Mouse (Mus musculus) brain, embryonic 14.5 days (tissue): ENCODE results near the gene Elmo1. TPM values are rescaled to one million over a fixed set of nuclear protein-coding genes. Genes with fewer than 3 reads are reported as not detected.
A peak's percentile ranks its signal among the peaks of the same experiment; 100 is the strongest.

Source experiments
- DNase-seq: peaks from one replicate; pipeline ENCODE4 v3.0.0-alpha.2; 2011; ENCODE audit warnings: low read depth
- CTCF ChIP-seq: fragments of 200-500 bp; IDR thresholded peaks from 2 replicates; pipeline ENCODE4 v1.5.1; 2012; ENCODE audit warnings: inconsistent platforms, mild to moderate bottlenecking, moderate library complexity, borderline replicate concordance; ENCODE audit not compliant: insufficient read depth, insufficient read length; ENCODE audit errors: extremely low read depth
- POLR2A ChIP-seq: fragments of 200-500 bp; IDR thresholded peaks from 2 replicates; pipeline ENCODE4 v1.6.1; 2012; ENCODE audit warnings: mild to moderate bottlenecking, inconsistent platforms, borderline replicate concordance; ENCODE audit not compliant: poor library complexity, insufficient read depth, insufficient read length, severe bottlenecking; ENCODE audit errors: extremely low read depth
- polyA plus RNA-seq: library from polyadenylated mRNA; depleted of rRNA; stranded (reverse); fragments of >200 nt; gene quantifications from 2 replicates; pipeline ENCODE4 v1.2.3, GENCODE M21; 2012

The Elmo1 gene
- polyA plus RNA-seq, 1 experiment: 46.9 TPM

DNA sequence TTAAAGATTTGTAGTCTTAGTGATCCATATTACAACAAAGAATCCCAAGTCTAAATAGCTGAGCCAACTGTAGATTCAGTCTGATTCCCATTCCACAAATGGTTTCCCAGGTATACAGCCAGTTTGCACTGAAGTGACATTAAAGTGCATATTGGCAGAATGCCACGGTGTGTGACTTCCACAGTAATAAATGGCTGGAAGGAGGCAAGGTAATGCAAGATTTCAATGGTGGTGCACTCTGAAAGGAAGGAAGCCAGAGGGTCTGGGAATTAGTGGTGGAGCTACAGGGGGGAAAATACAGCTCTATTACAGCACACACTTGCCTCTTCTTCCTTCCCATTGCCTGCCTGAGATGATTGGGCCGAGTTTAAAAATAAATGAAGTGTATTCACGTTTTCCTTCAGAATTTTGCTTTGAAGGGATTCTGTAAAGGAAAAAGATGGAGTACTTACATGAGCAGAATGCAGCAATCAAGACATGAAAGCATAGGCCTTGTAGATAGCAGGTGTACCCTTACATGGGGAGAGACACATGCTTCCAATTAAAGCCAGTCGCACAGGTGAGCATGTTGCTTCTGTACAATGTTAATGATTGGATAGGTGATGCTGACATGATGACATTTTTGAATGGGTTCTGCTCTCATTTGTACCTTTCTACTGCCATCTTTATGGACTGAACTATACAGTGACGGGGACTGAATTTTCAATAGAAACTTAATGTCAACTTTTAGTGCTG is 400.6 kb downstream of the Elmo1 start:
- TF ChIP-seq CTCF (no peak), POLR2A (no peak)
- peak; percentile 55 for DNase-seq

DNA sequence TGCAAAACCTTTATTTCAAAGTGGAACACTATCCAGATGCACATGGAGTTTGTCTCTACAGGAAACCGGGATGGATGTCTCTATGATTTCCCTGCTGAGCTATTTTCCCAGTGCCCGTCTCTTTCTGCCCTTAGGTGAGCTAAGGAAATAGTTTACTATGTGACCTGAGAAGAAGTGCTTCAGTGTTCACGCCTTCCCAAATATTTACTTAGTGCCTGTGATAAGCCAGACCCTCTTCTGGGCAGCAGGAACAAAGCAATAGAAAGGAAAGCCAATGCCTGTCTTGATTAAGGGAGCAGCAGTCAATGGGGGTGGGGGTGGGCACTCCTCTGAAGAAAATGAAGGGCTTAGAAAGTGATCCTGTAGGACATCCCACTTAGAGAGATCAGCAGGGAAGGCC is 401.3 kb downstream of the Elmo1 start:
- TF ChIP-seq POLR2A: no peak
- no peak for TF ChIP-seq CTCF
- DNase-seq: no peak

DNA sequence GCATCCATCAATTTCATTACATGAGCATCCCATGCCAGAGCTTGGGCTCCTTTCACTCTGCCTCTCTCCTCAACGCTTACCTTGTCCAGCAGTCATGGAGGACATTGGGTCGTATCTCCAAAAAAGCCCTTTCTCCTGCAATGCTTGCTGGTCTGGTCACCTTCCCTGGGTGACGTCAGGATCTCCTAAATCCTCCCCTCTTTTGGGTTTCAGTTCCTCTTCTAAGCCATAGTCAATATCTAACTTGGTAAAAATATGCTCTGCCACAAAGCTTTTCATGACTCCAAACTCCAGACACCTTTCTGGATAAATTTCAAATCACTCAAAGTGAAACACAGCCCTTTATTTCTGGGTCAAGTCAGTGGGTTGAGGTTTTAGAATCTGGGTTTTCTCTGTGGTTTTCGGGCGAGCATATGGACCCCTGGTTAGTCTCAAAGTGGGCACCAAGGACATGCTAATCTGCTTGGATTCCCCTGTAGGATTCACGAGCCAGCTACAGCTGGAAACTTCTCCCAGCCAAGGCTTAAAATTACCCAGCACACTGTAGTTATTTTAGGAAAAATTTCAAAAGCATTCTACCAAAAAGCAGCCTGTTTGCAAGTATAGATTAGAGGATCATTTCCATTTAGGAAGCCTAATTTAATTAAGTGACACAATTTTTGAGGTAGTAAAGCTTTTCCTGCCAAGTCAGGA is 403.8 kb downstream of the Elmo1 start:
- no peak for DNase-seq
- no peak for TF ChIP-seq CTCF
- TF ChIP-seq POLR2A: no peak

DNA sequence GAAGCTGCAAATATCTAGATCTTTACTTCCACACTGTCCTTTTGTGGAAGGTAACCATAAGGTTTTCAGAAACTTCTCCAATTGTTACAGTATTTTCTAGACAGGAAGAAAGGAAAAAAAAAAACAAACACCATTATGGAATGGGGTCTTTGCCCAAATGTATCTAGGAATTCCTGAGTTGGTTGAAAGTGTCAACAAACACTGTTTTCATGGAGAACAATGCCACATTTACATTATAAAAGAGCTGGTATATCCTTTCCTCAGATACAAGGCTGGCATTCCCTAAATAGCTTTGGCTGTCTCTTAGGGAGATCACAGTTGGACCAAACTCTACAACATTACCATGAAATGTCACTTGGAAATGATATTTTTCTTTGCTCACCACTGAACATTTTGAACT is 411.5 kb downstream of the Elmo1 start:
- no peak for TF ChIP-seq CTCF
- TF ChIP-seq POLR2A: no peak
- DNase-seq: no peak

DNA sequence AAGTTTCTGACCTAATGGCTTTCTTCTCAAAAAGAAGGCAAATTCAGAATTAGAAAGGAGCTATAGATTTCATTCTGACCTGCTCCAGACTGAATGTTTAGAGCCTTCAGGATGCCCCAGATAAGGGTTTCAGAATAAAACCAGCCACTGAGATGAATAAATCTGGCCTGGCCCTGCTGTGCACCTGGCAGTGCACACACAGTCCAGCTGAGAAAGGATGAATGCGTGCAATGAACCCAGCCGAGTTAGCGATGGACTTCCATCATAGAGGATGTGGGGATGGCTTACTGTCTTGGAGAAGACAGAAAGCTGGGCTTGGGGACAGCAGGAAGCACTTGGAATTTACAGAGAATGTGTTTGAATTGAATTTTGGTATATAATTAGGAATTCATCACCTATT is 413.0 kb downstream of the Elmo1 start:
- no peak for DNase-seq
- TF ChIP-seq CTCF (no peak), POLR2A (no peak)

DNA sequence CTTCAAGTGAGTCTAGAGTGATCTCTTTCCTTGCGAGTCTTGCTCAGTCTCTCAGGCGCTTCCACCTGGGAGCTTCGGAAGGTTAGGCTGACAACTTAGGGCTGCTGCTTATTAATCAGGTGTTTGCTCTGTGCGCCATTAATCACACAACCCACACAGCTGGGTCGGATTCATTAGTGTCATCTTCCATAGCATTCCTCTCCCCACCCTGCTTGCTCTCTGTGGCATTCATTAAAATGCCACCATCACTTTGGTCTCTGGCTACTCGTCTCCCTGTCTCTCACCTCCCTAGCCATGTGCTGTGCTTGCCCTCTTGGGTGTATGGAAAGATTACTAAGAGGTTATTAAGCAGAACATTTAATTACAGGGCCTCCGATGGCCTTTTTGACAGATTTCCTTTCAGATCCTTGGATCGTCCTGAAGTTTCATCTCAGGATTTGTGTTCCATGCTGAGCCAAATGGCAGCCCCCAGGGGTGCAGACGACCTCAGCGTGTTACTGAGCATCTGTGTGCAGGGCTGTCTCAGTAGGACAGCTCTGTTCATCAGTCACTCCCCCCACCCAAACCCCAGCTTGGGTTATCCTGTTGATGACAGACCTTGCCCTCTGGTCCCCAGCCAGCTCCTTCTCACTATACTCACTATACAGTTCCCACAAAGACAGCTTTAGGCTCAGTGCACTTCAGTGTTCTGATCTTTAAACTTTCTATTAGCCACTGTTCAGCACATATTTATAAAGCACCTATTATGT is 417.2 kb downstream of the Elmo1 start:
- peak; percentile 34 for DNase-seq
- TF ChIP-seq POLR2A: no peak
- TF ChIP-seq CTCF: no peak

DNA sequence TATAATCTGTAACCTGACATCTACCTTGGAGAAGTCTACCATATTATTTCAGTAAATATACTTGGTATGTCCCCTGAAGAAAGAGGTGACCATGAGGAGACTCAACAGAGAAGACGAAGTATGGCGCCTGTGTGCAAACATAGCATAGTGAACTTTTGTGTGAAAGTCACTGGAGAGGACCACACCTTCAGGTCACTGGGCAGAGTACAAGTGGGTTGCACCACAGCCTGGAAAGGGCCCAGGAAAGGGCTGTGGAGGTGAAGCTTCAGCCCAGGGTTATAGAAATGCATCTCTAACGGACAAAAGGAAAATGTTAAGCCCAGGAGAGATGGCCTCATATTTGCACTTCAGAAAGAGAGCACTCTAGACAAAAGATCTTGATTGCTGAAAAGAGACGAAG is 420.6 kb downstream of the Elmo1 start:
- no peak for DNase-seq

DNA sequence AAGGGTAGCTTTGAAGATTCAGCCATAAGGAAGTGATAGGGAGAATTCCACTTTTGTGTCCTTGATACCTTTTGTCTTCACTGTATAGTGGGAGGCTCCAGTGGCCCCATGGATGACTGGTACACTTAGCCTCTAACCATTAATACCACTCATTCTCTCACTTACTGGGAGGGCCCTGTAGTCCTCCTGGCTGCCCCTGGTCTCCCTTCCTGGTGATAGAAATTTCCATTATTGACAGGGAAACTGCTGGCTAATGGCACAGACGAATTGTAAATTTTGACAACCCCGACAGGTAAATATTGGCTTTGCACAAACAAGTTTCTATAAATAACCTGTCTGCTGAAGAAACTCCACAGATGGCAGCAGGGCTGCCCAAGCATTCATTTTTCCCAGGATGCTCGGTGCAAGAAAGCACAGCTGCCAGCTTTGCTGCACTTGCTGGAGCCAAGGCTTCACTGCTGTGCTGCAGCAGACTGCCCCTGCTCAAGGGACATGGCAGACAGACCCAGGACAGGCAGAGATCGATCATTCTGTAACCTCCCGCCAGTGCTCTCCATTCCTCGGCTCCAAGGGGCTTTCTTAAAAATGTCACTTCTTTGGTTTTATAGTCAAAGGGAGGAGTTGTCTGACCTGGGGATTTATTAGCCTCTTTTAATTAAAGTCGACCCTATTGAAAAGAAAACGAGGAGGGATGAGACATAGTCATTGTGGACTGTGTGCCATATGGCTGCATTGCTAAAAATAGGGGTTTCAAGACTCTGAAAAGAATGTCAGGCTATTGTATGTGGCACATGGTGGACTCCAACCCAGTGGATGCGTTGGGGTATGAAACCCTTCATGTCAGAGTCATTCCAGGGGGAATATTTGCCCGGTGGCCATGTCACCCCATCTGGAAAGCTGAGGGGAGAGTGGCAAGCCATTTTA is 422.2 kb downstream of the Elmo1 start:
- DNase-seq: peak; percentile 68
- no peak for TF ChIP-seq POLR2A
- TF ChIP-seq CTCF: no peak

More for the DNA sequence above, 420.6 kb downstream of the Elmo1 start:
- TF ChIP-seq POLR2A (no peak), CTCF (no peak)

DNA sequence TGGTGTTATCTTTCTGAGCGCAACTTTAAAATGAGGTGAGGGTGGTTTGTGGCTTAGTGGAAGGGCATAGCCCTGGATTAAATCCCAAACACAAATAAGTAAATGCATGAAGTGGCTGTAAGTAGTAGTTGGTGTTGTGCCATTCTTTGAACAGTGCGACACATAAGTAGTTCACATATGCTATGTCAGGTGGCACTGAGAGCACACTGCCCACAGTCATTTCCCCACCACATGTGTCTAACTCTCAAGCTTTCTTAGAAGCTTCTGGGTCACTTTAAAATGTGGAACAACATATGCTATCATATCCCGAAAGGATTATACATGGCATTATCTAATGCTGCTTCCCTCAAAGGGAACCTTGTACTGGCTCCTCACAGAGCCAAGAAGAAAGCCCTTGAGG is 424.3 kb downstream of the Elmo1 start:
- TF ChIP-seq CTCF: no peak
- no peak for TF ChIP-seq POLR2A
- no peak for DNase-seq

DNA sequence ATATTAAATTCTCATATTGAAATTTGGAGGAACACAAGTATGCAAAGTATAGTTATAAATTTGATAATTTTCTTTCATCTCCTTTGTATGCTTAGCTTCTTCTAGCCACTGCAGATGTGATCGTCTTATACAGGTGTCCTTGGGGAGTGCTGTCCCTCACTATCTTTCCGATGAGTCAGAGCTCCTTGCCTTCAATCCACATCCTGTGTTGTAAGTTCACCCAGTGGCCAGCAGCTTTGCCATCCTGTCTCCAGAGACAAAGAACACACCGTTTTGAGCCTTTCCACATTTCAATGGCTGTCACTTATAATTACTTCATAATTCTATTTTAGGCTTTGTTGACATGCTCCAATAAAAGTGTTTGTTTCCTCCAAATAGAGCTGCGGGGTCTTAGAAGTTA is 425.7 kb downstream of the Elmo1 start:
- TF ChIP-seq POLR2A (no peak), CTCF (no peak)
- no peak for DNase-seq
